Mouse (Mus musculus) heart, postnatal 14 days (tissue): ENCODE results near the gene Slc43a2. TPM values are rescaled to one million over a fixed set of nuclear protein-coding genes. Genes with fewer than 3 reads are reported as not detected.

Experiments
- microRNA-seq, 2 experiments: library from miRNA; unstranded; fragments of <30 nt; microRNA quantifications; one replicate each; pipeline ENCODE4 v1.2.0; 2021 to 2022
- total RNA-seq, 2 experiments: library from RNA; stranded (reverse); gene quantifications; 2 replicates each; pipeline ENCODE4 v1.2.3; 2021

Gene Slc43a2
- total RNA-seq, 2 experiments from 2014 or later: 23.4 to 25.8 TPM

Small RNA genes within 50 kb of the gene (microRNA-seq; reads per million reads assigned to microRNA genes)
- gene Mir3971: 0 reads per million in 2 experiments

Other genes starting within 250 kb of the Slc43a2 start
- 10 to 100 TPM; 66.9 to 70.5 TPM for gene Rpa1, start 183.4 kb upstream of the Slc43a2 start, total RNA-seq
- gene Smyd4, start 183.3 kb upstream of the Slc43a2 start, total RNA-seq: 1 to 10 TPM; 4.2 to 4.6 TPM
- 10 to 100 TPM; 24.8 to 31.9 TPM for gene Serpinf1, start 109.0 kb upstream of the Slc43a2 start, total RNA-seq
- gene Serpinf2, start 92.1 kb upstream of the Slc43a2 start, total RNA-seq: not detected
- 10 to 100 TPM in 1 of 2 experiments, 1 to 10 TPM in 1; 9.2 to 10.3 TPM for gene Wdr81, start 77.0 kb upstream of the Slc43a2 start, total RNA-seq
- 10 to 100 TPM; 11.8 to 11.9 TPM for gene Tlcd2, start 70.0 kb upstream of the Slc43a2 start, total RNA-seq
- 10 to 100 TPM; 84.8 to 93.3 TPM for gene Prpf8, start 44.9 kb upstream of the Slc43a2 start, total RNA-seq
- gene Rilp, start 21.6 kb upstream of the Slc43a2 start, total RNA-seq: 10 to 100 TPM; 42.2 to 44.1 TPM
- gene Scarf1, start 18.2 kb upstream of the Slc43a2 start, total RNA-seq: 10 to 100 TPM; 15.7 to 16.5 TPM
- 100 to 1,000 TPM; 124 to 130 TPM for gene Pitpna, start 56.4 kb downstream of the Slc43a2 start, total RNA-seq
- gene Inpp5k, start 99.3 kb downstream of the Slc43a2 start, total RNA-seq: 10 to 100 TPM; 32.7 to 32.8 TPM
- 100 to 1,000 TPM; 136 to 143 TPM for gene Myo1c, start 118.8 kb downstream of the Slc43a2 start, total RNA-seq
- gene Crk, start 147.6 kb downstream of the Slc43a2 start, total RNA-seq: 10 to 100 TPM; 91.1 to 94.4 TPM
- gene Ywhae, start 201.2 kb downstream of the Slc43a2 start, total RNA-seq: 100 to 1,000 TPM; 534 to 594 TPM